Mouse (Mus musculus) midbrain, embryonic 14.5 days (tissue): Measurements from ENCODE around the gene Cdk14. TPM values are rescaled to one million over a fixed set of nuclear protein-coding genes. Genes with fewer than 3 reads are reported as not detected.
A peak's percentile ranks its signal among the peaks of the same experiment; 100 is the strongest.

ENCODE experiments used
- ATAC-seq: fragments of 200-750 bp; cut with Nextera tagmentation; 2 replicates; pipeline ENCODE4 v1.8.0; 2017; ENCODE audit warnings: moderate number of reproducible peaks, moderate library complexity; ENCODE audit not compliant: low FRiP score, low TSS enrichment
- DNase-seq: peaks from one replicate; pipeline ENCODE4 v3.0.0-alpha.2; 2015
- H3K27ac ChIP-seq: fragments of 300-500 bp; sonication (generic); replicated peaks from 2 replicates; pipeline ENCODE4 v1.5.1; 2014; ENCODE audit warnings: mild to moderate bottlenecking, low read depth, low read length, moderate library complexity
- H3K27me3 ChIP-seq: fragments of 300-500 bp; sonication (generic); 2 replicates; pipeline ENCODE4 v1.6.1; 2014; ENCODE audit warnings: low read length, control low read depth, mixed read lengths; ENCODE audit not compliant: control insufficient read depth, insufficient read depth
- H3K36me3 ChIP-seq: fragments of 300-500 bp; sonication (generic); 2 replicates; pipeline ENCODE4 v1.6.1; 2014; ENCODE audit warnings: low read length, control low read depth; ENCODE audit not compliant: control insufficient read depth, insufficient read depth
- H3K4me1 ChIP-seq: fragments of 300-500 bp; sonication (generic); 2 replicates; pipeline ENCODE4 v1.6.1; 2014; ENCODE audit warnings: mild to moderate bottlenecking, antibody characterized with exemption, low read length, control low read depth; ENCODE audit not compliant: control insufficient read depth, insufficient read depth
- H3K4me2 ChIP-seq: fragments of 300-500 bp; sonication (generic); 2 replicates; pipeline ENCODE4 v1.6.1; 2014; ENCODE audit warnings: mild to moderate bottlenecking, low read length, moderate library complexity
- H3K4me3 ChIP-seq: fragments of 300-500 bp; sonication (generic); replicated peaks from 2 replicates; pipeline ENCODE4 v1.5.1; 2014; ENCODE audit warnings: low read depth, low read length
- H3K9ac ChIP-seq: fragments of 300-500 bp; sonication (generic); replicated peaks from 2 replicates; pipeline ENCODE4 v1.6.1; 2014; ENCODE audit warnings: mild to moderate bottlenecking, low read length, moderate library complexity
- H3K9me3 ChIP-seq: fragments of 300-500 bp; sonication (generic); 2 replicates; pipeline ENCODE4 v1.6.1; 2016; ENCODE audit warnings: low read length, control low read depth, mixed read lengths; ENCODE audit not compliant: control insufficient read depth
- WGBS: fragments of 180-500 bp; shearing (Covaris S2); extraction: QIAGEN DNeasy Blood & Tissue Kit; methylation state at CpG from one replicate; pipeline ENCODE4 v1.1.7; 2014; 5-methylcytosine and 5-hydroxymethylcytosine counted together
- polyA plus RNA-seq: library from polyadenylated mRNA; unstranded; fragments of >200 nt; fragmentation: Nextera tagmentation; extraction: Ambion mirVana; gene quantifications from 2 replicates; pipeline ENCODE4 v1.2.1, GENCODE M21; 2014

The Cdk14 gene
- polyA plus RNA-seq, 1 experiment from 2014 or later, result 54.0 TPM

GRCm38 (mm10) chr5:4825951-4826350 is 594.2 kb downstream of the Cdk14 start:
- Histone ChIP-seq H3K27ac (no peak overlapping the region; the same call in 1 of the 2 replicates), H3K4me1 (peaks cover 11% of the 10 kb centered on the region; the same call in 1 of the 2 replicates), H3K4me2 (no peak overlapping the region), H3K4me3 (no peak overlapping the region), H3K36me3 (no peaks in the 10 kb centered on the region), H3K9ac (no peak overlapping the region), H3K27me3 (no peaks in the 10 kb centered on the region), H3K9me3 (no peaks in the 10 kb centered on the region)
- 78% methylated on average over 7 of the region's 7 CpGs for WGBS
- no peak for DNase-seq
- no peak for ATAC-seq

- ATAC-seq, result no peak
- 93% methylated on average over 4 of the region's 4 CpGs for WGBS
These were observed 595.0 kb downstream of the Cdk14 start for GRCm38 (mm10) chr5:4825076-4825475.

GRCm38 (mm10) chr5:4824171-4824570 is 595.9 kb downstream of the Cdk14 start:
- no peak overlapping the region; the same call in 1 of the 2 replicates for H3K27ac ChIP-seq
- DNase-seq (peak; percentile 65), ATAC-seq (no peak)
- no peak overlapping the region for H3K4me3 ChIP-seq
- no peaks in the 10 kb centered on the region for H3K9me3 ChIP-seq
- no peaks in the 10 kb centered on the region for H3K36me3 ChIP-seq
- no peaks in the 10 kb centered on the region for H3K27me3 ChIP-seq
- peaks cover 16% of the 10 kb centered on the region for H3K4me1 ChIP-seq
- no peak overlapping the region for H3K4me2 ChIP-seq
- 33% methylated on average over 1 of the region's 1 CpGs for WGBS
- H3K9ac ChIP-seq, result no peak overlapping the region

More at GRCm38 (mm10) chr5:4825076-4825475, 595.0 kb downstream of the Cdk14 start:
- Histone ChIP-seq H3K9me3 (no peaks in the 10 kb centered on the region), H3K9ac (no peak overlapping the region), H3K4me3 (no peak overlapping the region), H3K27me3 (no peaks in the 10 kb centered on the region), H3K36me3 (no peaks in the 10 kb centered on the region), H3K4me2 (no peak overlapping the region), H3K4me1 (peaks cover 16% of the 10 kb centered on the region), H3K27ac (no peak overlapping the region)
- DNase-seq, result no peak

- H3K4me3 ChIP-seq, result no peak overlapping the region
- H3K4me2 ChIP-seq, result peak overlapping the region; percentile 36; the same call in 1 of the 2 replicates
- peaks cover 16% of the 10 kb centered on the region for H3K4me1 ChIP-seq
- ATAC-seq (no peak), DNase-seq (no peak)
- H3K9ac ChIP-seq, result peak overlapping the region; percentile 21; the same call in 1 of the 2 replicates
- H3K27ac ChIP-seq, result peak overlapping the region; percentile 78
- H3K27me3 ChIP-seq, result no peaks in the 10 kb centered on the region
- 16% methylated on average over 2 of the region's 2 CpGs for WGBS
- H3K36me3 ChIP-seq, result no peaks in the 10 kb centered on the region
- H3K9me3 ChIP-seq, result no peaks in the 10 kb centered on the region
These were observed 598.1 kb downstream of the Cdk14 start for GRCm38 (mm10) chr5:4822041-4822440.

GRCm38 (mm10) chr5:4821368-4821771 is 598.7 kb downstream of the Cdk14 start:
- peak overlapping the region; percentile 78 for H3K27ac ChIP-seq
- peak overlapping the region; percentile 21; the same call in 1 of the 2 replicates for H3K9ac ChIP-seq
- DNase-seq (peak; percentile 60), ATAC-seq (0 out of 2 replicates have a peak, but pooled peaks have one; percentile 31)
- H3K4me1 ChIP-seq, result peaks cover 16% of the 10 kb centered on the region
- no peak overlapping the region for H3K4me3 ChIP-seq
- H3K36me3 ChIP-seq, result no peaks in the 10 kb centered on the region
- peak overlapping the region; percentile 36 for H3K4me2 ChIP-seq
- no peaks in the 10 kb centered on the region for H3K9me3 ChIP-seq
- H3K27me3 ChIP-seq, result no peaks in the 10 kb centered on the region
- 6% methylated on average over 8 of the region's 8 CpGs for WGBS

- Histone ChIP-seq H3K4me3 (no peak overlapping the region), H3K27me3 (no peaks in the 10 kb centered on the region), H3K9me3 (no peaks in the 10 kb centered on the region), H3K27ac (no peak overlapping the region), H3K9ac (no peak overlapping the region), H3K4me1 (peaks cover 21% of the 10 kb centered on the region), H3K4me2 (no peak overlapping the region), H3K36me3 (no peaks in the 10 kb centered on the region)
- 79% methylated on average over 5 of the region's 5 CpGs for WGBS
- DNase-seq (no peak), ATAC-seq (no peak)
These were observed 603.1 kb downstream of the Cdk14 start for GRCm38 (mm10) chr5:4816981-4817380.

- WGBS, result 77% methylated on average over 7 of the region's 7 CpGs
- H3K27ac ChIP-seq, result no peak overlapping the region
- DNase-seq (no peak), ATAC-seq (no peak)
- H3K36me3 ChIP-seq, result no peaks in the 10 kb centered on the region
- H3K4me1 ChIP-seq, result peaks cover 16% of the 10 kb centered on the region
- no peak overlapping the region for H3K9ac ChIP-seq
- H3K4me3 ChIP-seq, result no peak overlapping the region
- no peaks in the 10 kb centered on the region for H3K27me3 ChIP-seq
- no peaks in the 10 kb centered on the region for H3K9me3 ChIP-seq
- no peak overlapping the region for H3K4me2 ChIP-seq
These were observed 605.5 kb downstream of the Cdk14 start for GRCm38 (mm10) chr5:4814465-4815204.

GRCm38 (mm10) chr5:4813357-4813756 is 606.8 kb downstream of the Cdk14 start:
- Histone ChIP-seq H3K4me1 (peaks cover 16% of the 10 kb centered on the region), H3K4me2 (no peak overlapping the region), H3K4me3 (no peak overlapping the region), H3K9ac (no peak overlapping the region), H3K36me3 (no peaks in the 10 kb centered on the region), H3K27ac (no peak overlapping the region), H3K27me3 (no peaks in the 10 kb centered on the region), H3K9me3 (no peaks in the 10 kb centered on the region)
- ATAC-seq, result no peak
- DNase-seq, result no peak
- 95% methylated on average over 7 of the region's 7 CpGs for WGBS
